Comparison of ENCODE assay signal across 20 mouse cellular contexts in genomic region chr5:65422803-65423202, GRCm38 (mm10). TPM values are rescaled to one million over a fixed set of nuclear protein-coding genes. Genes with fewer than 3 reads are reported as not detected.
DNase-seq lines count a peak whose midpoint lies in the region; ATAC-seq and TF ChIP-seq lines count a peak whose summit lies in the region.
"Had no signal": no experiment of that assay in that cellular context is flagged by ENCODE, and none has a peak within 500 bp of the region (broad histone marks: within the 10 kb centered on the region; RNA-seq: fewer than 3 reads in every experiment).

No protein-coding gene starts in this region.

- no peak overlapping the region for H3K4me2 ChIP-seq in kidney, embryonic 14.5 days (replicated peaks; ENCODE audit: low read depth, low read length)
- H3K4me2 ChIP-seq: embryonic facial prominence, embryonic 13.5 days; forebrain, embryonic 13.5 days; heart, embryonic 11.5 days; heart, embryonic 15.5 days; hindbrain, embryonic 13.5 days had no signal

- no peak overlapping the region for H3K4me3 ChIP-seq in liver, adult 2 months (ENCODE audit: insufficient read depth, low read depth, low read length)
- H3K4me3 ChIP-seq in kidney, embryonic 14.5 days (ENCODE audit: low read length): no peak overlapping the region
- H3K4me3 ChIP-seq: embryonic facial prominence, embryonic 13.5 days; forebrain, embryonic 13.5 days; heart, adult 2 months; heart, embryonic 15.5 days; hindbrain, embryonic 13.5 days had no signal

- no peaks in the 10 kb centered on the region for H3K9me3 ChIP-seq in kidney, embryonic 14.5 days (ENCODE audit: control insufficient read depth, low read length)
- H3K9me3 ChIP-seq: embryonic facial prominence, embryonic 13.5 days; forebrain, embryonic 13.5 days; heart, embryonic 15.5 days; hindbrain, embryonic 13.5 days had no signal

- H3K36me3 ChIP-seq in liver, adult 2 months (ENCODE audit: control insufficient read depth, insufficient read depth, low read length): peaks cover 46% of the 10 kb centered on the region
- peaks cover 31% of the 10 kb centered on the region; the same call in 1 of the 2 replicates for H3K36me3 ChIP-seq in kidney, embryonic 14.5 days (ENCODE audit: control insufficient read depth, insufficient read depth, low read length)

- WGBS in liver, adult 2 months: 99% methylated on average over 8 of the region's 8 CpGs
- 81% methylated on average over 8 of the region's 8 CpGs for WGBS in kidney, embryonic 14.5 days

- H3K27ac ChIP-seq in liver, adult 2 months (replicated peaks; ENCODE audit: insufficient read depth, low read depth, low read length): peak overlapping the region; percentile 76
- H3K27ac ChIP-seq in kidney, embryonic 14.5 days (ENCODE audit: low read depth, low read length): no peak overlapping the region
- H3K27ac ChIP-seq: embryonic facial prominence, embryonic 13.5 days; forebrain, embryonic 13.5 days; heart, adult 2 months; heart, embryonic 15.5 days; hindbrain, embryonic 13.5 days had no signal

- ATAC-seq in kidney, embryonic 14.5 days (ENCODE audit: low FRiP score, low TSS enrichment): peak; percentile 68; the same call in 1 of the 2 replicates
- ATAC-seq: forebrain, embryonic 13.5 days had no signal

- H3K27me3 ChIP-seq in liver, adult 2 months (ENCODE audit: control insufficient read depth, insufficient read depth, low read length): no peaks in the 10 kb centered on the region
- no peaks in the 10 kb centered on the region for H3K27me3 ChIP-seq in kidney, embryonic 14.5 days (ENCODE audit: control insufficient read depth, insufficient read depth, low read length)
- H3K27me3 ChIP-seq: embryonic facial prominence, embryonic 13.5 days; forebrain, embryonic 13.5 days; heart, embryonic 15.5 days; hindbrain, embryonic 13.5 days had no signal

- TF ChIP-seq POLR2A in liver, adult 2 months (IDR thresholded peaks at IDR 0.05; ENCODE audit: extremely low read depth, insufficient read depth, low read length): no peak

- H3K79me2 ChIP-seq in liver, adult 2 months (ENCODE audit: control insufficient read depth, insufficient read depth, low read length): no peaks in the 10 kb centered on the region

- no peak for TF ChIP-seq CTCF in liver, adult 2 months (IDR thresholded peaks at IDR 0.05; ENCODE audit: low read depth, low read length)

- DNase-seq in liver, adult 2 months (ENCODE audit: extremely low read depth, low read depth, low spot score): no peak
- no peak for DNase-seq in liver
- peak; percentile 16 for DNase-seq in kidney, postnatal 10 days
- DNase-seq in kidney, postnatal 4 days: peak; percentile 30 to 41
- DNase-seq in frontal cortex, postnatal 36 days (ENCODE audit: low spot score in 2 of 2): no peak
- DNase-seq in frontal cortex, postnatal 25 days (ENCODE audit: low spot score in 2 of 2): no peak
- no peak for DNase-seq in ovary, postnatal 36 days (ENCODE audit: low spot score)
- DNase-seq: adrenal gland, postnatal 14 days; cerebellum, adult 18-20 months; cerebellum, adult 9-11 months; cerebellum, postnatal 36 days; gastrocnemius, postnatal 14 days; heart, adult 2 months; heart, postnatal 14 days had no signal

- peaks cover 19% of the 10 kb centered on the region for H3K4me1 ChIP-seq in liver, adult 2 months (ENCODE audit: control insufficient read depth, insufficient read depth, low read length)
- H3K4me1 ChIP-seq in kidney, embryonic 14.5 days (ENCODE audit: control insufficient read depth, insufficient read depth, low read length): no peaks in the 10 kb centered on the region
- H3K4me1 ChIP-seq: embryonic facial prominence, embryonic 13.5 days; forebrain, embryonic 13.5 days; heart, embryonic 15.5 days; hindbrain, embryonic 13.5 days had no signal

- no peak overlapping the region for H3K9ac ChIP-seq in liver, adult 2 months (ENCODE audit: low read depth, low read length)
- no peak overlapping the region for H3K9ac ChIP-seq in kidney, embryonic 14.5 days (ENCODE audit: low read depth, low read length)
- H3K9ac ChIP-seq: embryonic facial prominence, embryonic 13.5 days; forebrain, embryonic 13.5 days; heart, embryonic 15.5 days; hindbrain, embryonic 13.5 days had no signal

RNA-seq across cellular contexts. Expression of gene Ugdh, which starts 12.9 kb away (rescaled TPM):
- 118 and 169 TPM in 2 replicates for total RNA-seq in liver, adult 2 months (2014; rRNA removed)
- polyA plus RNA-seq in liver, adult 2 months (2012; rRNA removed): 43.3 and 43.7 TPM in 2 replicates
- 56.2 and 68.9 TPM in 2 replicates for polyA plus RNA-seq in kidney, embryonic 14.5 days (2014; fragmentation: Nextera tagmentation; extraction: Ambion mirVana)

RNA-seq across cellular contexts. Expression of gene Lias, which starts 31.5 kb away (rescaled TPM):
- 25.0 and 30.8 TPM in 2 replicates for total RNA-seq in liver, adult 2 months (2014; rRNA removed)
- polyA plus RNA-seq in liver, adult 2 months (2012; rRNA removed): 11.1 and 13.3 TPM in 2 replicates
- 66.5 and 68.3 TPM in 2 replicates for polyA plus RNA-seq in kidney, embryonic 14.5 days (2014; fragmentation: Nextera tagmentation; extraction: Ambion mirVana)

RNA-seq across cellular contexts. Expression of gene Rpl9, which starts 31.6 kb away (rescaled TPM):
- 423 and 451 TPM in 2 replicates for total RNA-seq in liver, adult 2 months (2014; rRNA removed)
- polyA plus RNA-seq in liver, adult 2 months (2012; rRNA removed): 91.1 and 95.8 TPM in 2 replicates
- polyA plus RNA-seq in kidney, embryonic 14.5 days (2014; fragmentation: Nextera tagmentation; extraction: Ambion mirVana): 1,219 and 1,442 TPM in 2 replicates

Comparison
In these comparisons a context has a peak if more than half of its experiments do, and no peak if none do; other contexts are left out.
1. DNase-seq: peak in kidney, postnatal 10 days (single experiment) and kidney, postnatal 4 days (2 of 2); none in liver, adult 2 months (single experiment), liver (single experiment), frontal cortex, postnatal 36 days (0 of 2), frontal cortex, postnatal 25 days (0 of 2) and ovary, postnatal 36 days (single experiment).
2. RNA of gene Rpl9, which starts 31.6 kb away (polyA plus RNA-seq): 1,219 to 1,442 TPM in kidney, embryonic 14.5 days; 91.1 to 95.8 TPM in liver, adult 2 months; every median in the first group is over 10 times any median in the second.